Mouse (Mus musculus) thymus, adult 2 months (tissue): ENCODE results near the gene Sub1. TPM values are rescaled to one million over a fixed set of nuclear protein-coding genes. Genes with fewer than 3 reads are reported as not detected.

ENCODE experiments used
- DNase-seq: peaks from one replicate; pipeline ENCODE4 v3.0.0; 2021
- H3K27ac ChIP-seq: fragments of 200-500 bp; 2 replicates; pipeline ENCODE4 v1.5.1; 2012; ENCODE audit warnings: low read length, control low read depth; ENCODE audit not compliant: control insufficient read depth, insufficient read depth
- H3K27me3 ChIP-seq: fragments of 200-500 bp; 2 replicates; pipeline ENCODE4 v1.6.1; 2012; ENCODE audit warnings: mild to moderate bottlenecking, low read length, moderate library complexity, mixed read lengths; ENCODE audit not compliant: control insufficient read depth, insufficient read depth
- H3K36me3 ChIP-seq: fragments of 200-500 bp; 2 replicates; pipeline ENCODE4 v1.6.1; 2012; ENCODE audit warnings: mild to moderate bottlenecking, low read length, moderate library complexity; ENCODE audit not compliant: control insufficient read depth, insufficient read depth
- H3K4me1 ChIP-seq: fragments of 200-500 bp; replicated peaks from 2 replicates; pipeline ENCODE4 v1.6.1; 2012; ENCODE audit warnings: low read length; ENCODE audit not compliant: control insufficient read depth, insufficient read depth
- H3K4me3 ChIP-seq: fragments of 200-500 bp; 2 replicates; pipeline ENCODE4 v1.5.1; 2012; ENCODE audit warnings: mild to moderate bottlenecking, low read length, control low read depth, moderate library complexity; ENCODE audit not compliant: control insufficient read depth, insufficient read depth
- CTCF ChIP-seq: fragments of 200-500 bp; IDR thresholded peaks from 2 replicates; pipeline ENCODE4 v1.5.1; 2012; ENCODE audit warnings: mild to moderate bottlenecking, control low read depth, low read length, moderate library complexity, borderline replicate concordance; ENCODE audit not compliant: control insufficient read depth, poor library complexity, insufficient read depth; ENCODE audit errors: extremely low read depth
- POLR2A ChIP-seq: fragments of 200-500 bp; IDR thresholded peaks from 2 replicates; pipeline ENCODE4 v1.6.1; 2012; ENCODE audit warnings: mild to moderate bottlenecking, low read length, control low read depth, moderate library complexity; ENCODE audit not compliant: control insufficient read depth, poor library complexity, insufficient read depth; ENCODE audit errors: extremely low read depth
- WGBS: fragments of 180-500 bp; shearing (Covaris S2); methylation state at CpG from one replicate; pipeline ENCODE4 v1.1.7; 2018; 5-methylcytosine and 5-hydroxymethylcytosine counted together
- polyA plus RNA-seq: library from polyadenylated mRNA; depleted of rRNA; stranded (reverse); fragments of >200 nt; gene quantifications from 2 replicates; pipeline ENCODE4 v1.2.3, GENCODE M21; 2012; rRNA removed

Sub1 gene
- 12.7 and 12.9 TPM in 2 replicates for polyA plus RNA-seq

DNA sequence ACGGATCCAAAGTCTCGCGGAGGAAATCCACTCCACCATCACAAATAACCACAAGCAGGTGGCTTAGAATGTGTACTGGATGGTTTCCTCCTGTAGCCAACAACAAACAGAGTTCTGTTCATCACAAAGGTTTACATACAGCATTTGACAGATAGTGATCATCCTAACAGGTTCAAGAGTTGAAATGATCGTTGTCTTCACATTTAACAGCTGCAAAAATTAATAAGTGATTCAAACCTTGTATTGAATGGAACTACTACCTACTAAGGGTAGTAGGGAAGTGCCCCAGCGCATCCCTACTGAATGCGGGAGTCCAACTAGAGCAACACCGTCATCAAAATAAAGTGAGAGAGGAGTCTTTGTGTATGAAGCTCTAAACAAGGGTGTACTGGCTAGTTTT lies at the start of gene Sub1:
TSS of gene Sub1 (minus strand) at position 101 of the 400 bp plus-strand sequence.
- WGBS, result 45% methylated on average over 7 of the region's 7 CpGs
- no peak for DNase-seq

DNA sequence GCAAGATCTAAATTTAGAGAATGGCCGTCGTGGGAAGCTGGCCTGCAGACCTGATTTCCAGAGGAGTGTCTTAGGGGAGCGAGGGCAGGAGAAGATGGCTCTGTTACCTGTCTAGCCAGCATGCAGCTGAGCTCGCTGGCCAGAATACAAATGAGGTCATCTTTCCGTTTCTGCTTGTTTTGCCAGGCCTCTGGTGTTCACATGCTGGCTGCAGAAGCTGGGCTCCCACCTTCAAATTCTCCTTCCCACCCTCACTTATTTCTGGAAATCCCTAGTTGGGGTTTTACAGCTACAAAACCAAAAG lies 43.6 kb upstream of the Sub1 start:
- Histone ChIP-seq H3K27ac (no peak overlapping the region), H3K4me1 (no peaks in the 10 kb centered on the region), H3K27me3 (no peaks in the 10 kb centered on the region), H3K4me3 (no peak overlapping the region), H3K36me3 (no peaks in the 10 kb centered on the region)
- TF ChIP-seq CTCF, result no peak
- no peak for TF ChIP-seq POLR2A
- no peak for DNase-seq
- WGBS, result 93% methylated on average over 5 of the region's 5 CpGs

More for the DNA sequence above, at the start of gene Sub1:
- Histone ChIP-seq H3K27ac (peak within 1 kb of the TSS; percentile 66), H3K36me3 (peaks cover 13% of the 10 kb centered on the region), H3K4me3 (peak within 1 kb of the TSS; percentile 90), H3K4me1 (peaks cover 7% of the 10 kb centered on the region), H3K27me3 (no peaks in the 10 kb centered on the region)
- TF ChIP-seq POLR2A (no peak), CTCF (no peak)

DNA sequence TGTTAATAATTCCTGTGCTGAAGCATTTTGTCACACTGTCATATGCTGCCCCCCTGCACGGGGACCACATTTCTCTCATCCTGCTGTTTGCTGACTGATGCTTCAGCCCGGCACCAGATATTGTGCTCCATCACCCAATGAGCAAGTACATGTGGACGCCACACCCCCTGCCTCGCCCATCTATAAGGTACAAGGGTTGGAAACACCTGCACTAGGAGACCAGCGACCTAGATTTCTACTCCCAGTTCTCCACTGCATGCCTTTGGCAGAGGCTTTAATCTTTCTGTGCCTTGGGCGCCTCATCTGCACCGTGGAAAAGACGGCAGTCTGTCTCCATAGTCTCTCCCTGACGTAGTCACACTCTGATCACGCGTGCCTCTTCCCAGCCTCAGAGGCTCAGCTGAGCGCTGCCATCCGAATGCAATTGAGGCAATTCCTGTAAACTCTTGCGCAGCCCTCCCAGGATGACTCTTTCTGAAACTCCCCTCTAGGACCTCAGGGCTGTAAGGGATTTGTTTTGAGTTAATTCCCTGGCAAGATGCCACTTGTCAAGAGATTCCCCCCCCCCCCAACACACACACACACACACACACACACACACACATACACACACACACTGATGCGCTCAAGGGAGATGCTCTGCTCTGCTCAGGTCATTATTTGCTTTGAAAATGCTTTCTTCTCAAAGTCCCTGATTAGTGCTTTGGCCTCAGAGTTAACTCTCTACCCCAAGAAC lies 43.1 kb upstream of the Sub1 start:
- Histone ChIP-seq H3K4me3 (no peak overlapping the region), H3K36me3 (no peaks in the 10 kb centered on the region), H3K27ac (no peak overlapping the region), H3K4me1 (no peaks in the 10 kb centered on the region), H3K27me3 (no peaks in the 10 kb centered on the region)
- DNase-seq, result peak; percentile 10
- WGBS, result 94% methylated on average over 15 of the region's 15 CpGs
- TF ChIP-seq CTCF (no peak), POLR2A (no peak)

DNA sequence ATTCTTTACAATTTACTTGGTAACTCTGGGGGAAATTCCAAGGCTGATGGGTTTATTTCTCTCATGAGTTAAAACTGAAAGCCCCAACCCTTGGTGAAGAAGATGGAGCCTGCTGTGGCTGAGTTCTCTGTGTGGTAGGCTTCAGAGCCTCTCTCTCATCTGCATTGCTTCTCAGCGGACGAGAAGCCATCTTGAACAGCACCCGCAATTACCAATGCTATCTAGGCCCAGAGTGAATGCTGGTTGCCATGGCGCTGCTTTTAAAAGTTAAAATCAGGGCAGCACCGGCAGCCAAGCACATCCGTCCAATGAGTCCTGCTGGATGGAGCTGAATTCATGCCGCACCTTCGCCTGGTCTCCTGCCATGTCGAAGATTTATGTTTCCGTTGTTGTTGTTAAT lies 42.5 kb upstream of the Sub1 start:
- DNase-seq, result no peak
- Histone ChIP-seq H3K27me3 (no peaks in the 10 kb centered on the region), H3K4me3 (no peak overlapping the region), H3K27ac (no peak overlapping the region), H3K4me1 (peaks cover 2% of the 10 kb centered on the region), H3K36me3 (no peaks in the 10 kb centered on the region)
- TF ChIP-seq CTCF (no peak), POLR2A (no peak)
- 98% methylated on average over 10 of the region's 10 CpGs for WGBS

DNA sequence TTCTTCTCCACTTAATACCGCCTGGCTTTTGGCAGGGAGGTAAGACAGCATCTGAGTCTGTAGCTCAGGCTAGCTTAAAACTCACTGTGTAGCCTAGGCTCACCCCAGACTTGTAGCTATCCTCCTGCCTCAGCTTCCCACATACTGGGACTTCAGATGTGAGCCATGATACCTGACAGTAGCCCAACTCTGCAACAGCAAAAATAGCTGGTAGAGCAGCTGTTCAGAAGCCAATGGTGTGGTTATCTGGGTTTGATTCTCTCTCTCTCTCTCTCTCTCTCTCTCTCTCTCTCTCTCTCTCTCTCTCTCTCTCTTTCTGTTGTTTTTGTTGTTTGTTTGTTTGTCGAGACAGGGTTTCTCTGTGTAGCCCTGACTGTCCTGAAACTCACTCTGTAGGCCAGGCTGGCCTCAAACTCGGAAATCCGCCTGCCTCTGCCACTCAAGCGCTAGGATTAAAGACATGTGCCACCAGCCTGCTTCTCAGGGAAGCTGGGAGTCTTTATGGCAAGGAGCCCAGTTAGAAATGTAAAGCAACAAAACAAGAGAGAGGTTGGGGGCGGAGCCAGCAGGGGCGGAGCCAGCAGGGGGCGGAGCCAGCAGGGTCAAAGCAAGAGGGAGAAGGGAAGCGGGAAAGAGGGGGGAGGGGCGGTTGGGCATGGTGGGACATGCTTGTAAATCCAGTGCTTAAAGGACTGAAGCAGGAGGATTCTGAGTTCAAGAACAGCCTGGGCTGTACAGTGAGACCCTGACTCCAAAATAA lies 41.3 kb upstream of the Sub1 start:
- Histone ChIP-seq H3K27ac (no peak overlapping the region), H3K27me3 (no peaks in the 10 kb centered on the region), H3K4me3 (no peak overlapping the region), H3K4me1 (peaks cover 3% of the 10 kb centered on the region), H3K36me3 (no peaks in the 10 kb centered on the region)
- TF ChIP-seq POLR2A, result no peak
- no peak for TF ChIP-seq CTCF
- 91% methylated on average over 10 of the region's 10 CpGs for WGBS
- DNase-seq, result peak; percentile 10

DNA sequence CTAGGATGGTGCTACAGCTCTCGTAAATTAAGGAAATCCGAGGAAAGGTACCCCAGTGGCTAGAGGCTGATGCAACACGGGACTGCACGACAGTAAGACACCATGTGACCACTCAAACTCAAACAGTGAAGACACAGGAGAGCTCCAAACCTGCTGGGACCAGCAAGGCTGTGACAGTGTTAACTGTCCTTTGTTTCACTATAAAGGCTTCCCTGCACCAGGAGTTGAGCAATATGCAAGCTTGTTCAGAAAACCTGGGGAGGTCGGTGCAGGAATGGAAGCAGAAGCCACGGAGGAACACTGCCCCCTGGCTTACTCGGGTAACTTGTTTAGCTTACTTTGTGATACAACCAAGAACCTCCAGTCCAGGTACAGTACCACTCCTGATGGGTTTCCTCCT lies 40.4 kb upstream of the Sub1 start:
- TF ChIP-seq POLR2A, result no peak
- no peak for TF ChIP-seq CTCF
- peak; percentile 54 for DNase-seq
- H3K27ac ChIP-seq, result no peak overlapping the region
- peaks cover 3% of the 10 kb centered on the region for H3K4me1 ChIP-seq
- WGBS, result 48% methylated on average over 7 of the region's 7 CpGs
- no peaks in the 10 kb centered on the region for H3K27me3 ChIP-seq
- H3K36me3 ChIP-seq, result no peaks in the 10 kb centered on the region
- no peak overlapping the region for H3K4me3 ChIP-seq

DNA sequence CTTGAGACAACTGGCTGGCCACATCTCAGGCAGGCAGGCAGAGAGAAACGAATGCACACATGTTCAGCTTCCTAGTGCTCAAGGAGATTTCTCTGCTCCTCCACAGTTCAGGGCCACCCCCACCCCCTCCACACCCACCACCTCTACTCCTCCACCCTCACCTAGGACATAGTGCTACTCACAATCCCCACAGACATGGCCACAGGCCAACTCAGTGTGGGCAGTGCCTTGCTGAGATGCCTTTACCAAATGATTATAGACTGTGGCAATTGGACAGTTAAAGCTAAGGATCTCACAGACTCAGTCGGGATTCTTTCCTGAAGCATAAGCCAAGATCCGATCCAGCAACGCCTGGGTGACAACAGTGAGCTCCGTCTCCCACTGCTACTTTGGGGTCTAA lies 39.9 kb upstream of the Sub1 start:
- no peak for DNase-seq
- no peak for TF ChIP-seq CTCF
- TF ChIP-seq POLR2A, result no peak
- no peak overlapping the region for H3K4me3 ChIP-seq
- no peak overlapping the region for H3K27ac ChIP-seq
- no peaks in the 10 kb centered on the region for H3K36me3 ChIP-seq
- H3K27me3 ChIP-seq, result no peaks in the 10 kb centered on the region
- peaks cover 3% of the 10 kb centered on the region for H3K4me1 ChIP-seq
- 79% methylated on average over 5 of the region's 5 CpGs for WGBS
